Comparison of ENCODE assay signal across 8 mouse cellular contexts in genomic region chr14:25768915-25769625, GRCm38 (mm10). TPM values are rescaled to one million over a fixed set of nuclear protein-coding genes. Genes with fewer than 3 reads are reported as not detected.
DNase-seq lines count a peak whose midpoint lies in the region; ATAC-seq lines count a peak whose summit lies in the region.

Zcchc24 (minus strand) TSS chr14:25769039.

- H3K9me3 ChIP-seq in embryonic facial prominence, embryonic 15.5 days (replicated peaks) = no peaks in the 10 kb centered on the region
- H3K9me3 ChIP-seq in heart, embryonic 12.5 days (replicated peaks) = no peaks in the 10 kb centered on the region
- no peaks in the 10 kb centered on the region for H3K9me3 ChIP-seq in kidney, embryonic 16.5 days (ENCODE audit: low read length)

- H3K27me3 ChIP-seq in embryonic facial prominence, embryonic 15.5 days = no peaks in the 10 kb centered on the region
- H3K27me3 ChIP-seq in heart, embryonic 12.5 days (replicated peaks) = no peaks in the 10 kb centered on the region
- H3K27me3 ChIP-seq in kidney, embryonic 16.5 days (ENCODE audit: insufficient read depth, low read length) = no peaks in the 10 kb centered on the region

- ATAC-seq in embryonic facial prominence, embryonic 15.5 days (ENCODE audit: insufficient number of reproducible peaks, low FRiP score, low TSS enrichment, low read depth) = peak; percentile 95
- peak; percentile 95 for ATAC-seq in heart, embryonic 12.5 days (ENCODE audit: insufficient number of reproducible peaks, low FRiP score)
- ATAC-seq in kidney, embryonic 16.5 days (ENCODE audit: low FRiP score, low TSS enrichment) = peak; percentile 94
- ATAC-seq in monocyte, adult 5-6 weeks (replicated peaks; ENCODE audit: insufficient number of reproducible peaks, low FRiP score, low TSS enrichment, poor library complexity, severe bottlenecking) = peak; percentile 50; the same call in 1 of the 2 replicates

- DNase-seq in 416B (ENCODE audit: low read depth) = peak; percentile 55
- DNase-seq in adrenal gland, postnatal 36 days = peak; percentile 92 to 97
- DNase-seq in liver = peak; percentile 90
- peak; percentile 79 to 86 for DNase-seq in spleen, postnatal 4 days (ENCODE audit: low spot score in 2 of 2)

- under 1% methylated on average over 36 of the region's 55 CpGs for WGBS in embryonic facial prominence, embryonic 15.5 days
- WGBS in heart, embryonic 12.5 days = under 1% methylated on average over 53 of the region's 55 CpGs
- under 1% methylated on average over 19 of the region's 55 CpGs for WGBS in kidney, embryonic 16.5 days

- H3K36me3 ChIP-seq in embryonic facial prominence, embryonic 15.5 days = no peaks in the 10 kb centered on the region
- H3K36me3 ChIP-seq in heart, embryonic 12.5 days = no peaks in the 10 kb centered on the region
- no peaks in the 10 kb centered on the region for H3K36me3 ChIP-seq in kidney, embryonic 16.5 days (ENCODE audit: insufficient read depth, low read length)

- peaks cover 56% of the 10 kb centered on the region for H3K4me1 ChIP-seq in embryonic facial prominence, embryonic 15.5 days
- H3K4me1 ChIP-seq in heart, embryonic 12.5 days (replicated peaks) = peaks cover 51% of the 10 kb centered on the region
- peaks cover 39% of the 10 kb centered on the region for H3K4me1 ChIP-seq in kidney, embryonic 16.5 days (ENCODE audit: insufficient read depth, low read length)

- peak within 1 kb of the TSS; percentile 88 for H3K4me2 ChIP-seq in embryonic facial prominence, embryonic 15.5 days (replicated peaks)
- peak within 1 kb of the TSS; percentile 78 for H3K4me2 ChIP-seq in heart, embryonic 12.5 days
- H3K4me2 ChIP-seq in kidney, embryonic 16.5 days (replicated peaks; ENCODE audit: low read depth, low read length) = peak within 1 kb of the TSS; percentile 94

- H3K27ac ChIP-seq in embryonic facial prominence, embryonic 15.5 days (replicated peaks) = peak within 1 kb of the TSS; percentile 95
- peak within 1 kb of the TSS; percentile 91 for H3K27ac ChIP-seq in heart, embryonic 12.5 days (ENCODE audit: poor library complexity, severe bottlenecking)
- peak within 1 kb of the TSS; percentile 90 for H3K27ac ChIP-seq in kidney, embryonic 16.5 days (ENCODE audit: low read length)

- peak within 1 kb of the TSS; percentile 85 for H3K9ac ChIP-seq in embryonic facial prominence, embryonic 15.5 days
- H3K9ac ChIP-seq in heart, embryonic 12.5 days = peak within 1 kb of the TSS; percentile 92
- peak within 1 kb of the TSS; percentile 86 for H3K9ac ChIP-seq in kidney, embryonic 16.5 days (replicated peaks; ENCODE audit: low read length)

- peak within 1 kb of the TSS; percentile 83 for H3K4me3 ChIP-seq in embryonic facial prominence, embryonic 15.5 days (replicated peaks)
- peak within 1 kb of the TSS; percentile 84 for H3K4me3 ChIP-seq in heart, embryonic 12.5 days
- peak within 1 kb of the TSS; percentile 80 for H3K4me3 ChIP-seq in kidney, embryonic 16.5 days (ENCODE audit: low read length)

RNA-seq across cellular contexts. Expression of gene Zcchc24, which starts in this region (rescaled TPM):
- total RNA-seq in adrenal gland, postnatal 36 days (2021) = 10 to 100 TPM; 21.2 to 21.3 TPM
- polyA plus RNA-seq in embryonic facial prominence, embryonic 15.5 days (2015; fragmentation: Nextera tagmentation; extraction: Ambion mirVana) = 34.0 and 35.2 TPM in 2 replicates
- 30.4 and 31.9 TPM in 2 replicates for polyA plus RNA-seq in heart, embryonic 12.5 days (2016; fragmentation: Nextera tagmentation; extraction: Ambion mirVana)
- 12.2 and 17.3 TPM in 2 replicates for polyA plus RNA-seq in kidney, embryonic 16.5 days (2015; fragmentation: Nextera tagmentation; extraction: Ambion mirVana)
- 10.5 to 11.8 TPM (median 10.9 TPM) in 3 replicates for total RNA-seq in monocyte, adult 5-6 weeks (2017)

Comparison
In these comparisons a context has a peak if more than half of its experiments do, and no peak if none do; other contexts are left out.
1. Peak in every context shown above with its lines: DNase-seq, ATAC-seq, H3K4me3 ChIP-seq and H3K27ac ChIP-seq.